Mouse (Mus musculus): Measurements from ENCODE around the gene Fmr1. TPM values are rescaled to one million over a fixed set of nuclear protein-coding genes. Genes with fewer than 3 reads are reported as not detected.
"Not testable (repeated sequence)": the region's sequence is repeated elsewhere in the genome, so short reads cannot be mapped to it uniquely, and the experiment has no call there.

The Fmr1 gene
- total RNA-seq (2021), result 10 to 100 TPM; 37.6 to 40.5 TPM
- polyA plus RNA-seq (2012; rRNA removed), result 1.0 and 4.7 TPM in 2 replicates
- long read RNA-seq, full-length matches to known transcripts, result 16 of 25 reads
- long read RNA-seq, partial matches to known transcripts, result 0 of 25 reads
- long read RNA-seq, other reads (novel, unspliced or antisense), result 9 of 25 reads

- peak; percentile 97 for DNase-seq
These were observed at the start of gene Fmr1 for GRCm38 (mm10) chrX:68678333-68678740. Gene Fmr1, plus strand, starts transcription at chrX:68678541.

- no peak for DNase-seq
These were observed 36.7 kb upstream of the Fmr1 start for GRCm38 (mm10) chrX:68641603-68642002.

GRCm38 (mm10) chrX:68645154-68645919, 33.0 kb upstream of the Fmr1 start:
- DNase-seq, result no peak

GRCm38 (mm10) chrX:68677508-68677907, 833 bp upstream of the Fmr1 start:
- no peak for DNase-seq

- peak; percentile 58 for DNase-seq
These were observed 610 bp downstream of the Fmr1 start for GRCm38 (mm10) chrX:68678815-68679486.

- DNase-seq, result no peak
These were observed 6.4 kb downstream of the Fmr1 start for GRCm38 (mm10) chrX:68684706-68685105.

GRCm38 (mm10) chrX:68691936-68692335, 13.6 kb downstream of the Fmr1 start:
- DNase-seq, result not testable (repeated sequence)

- DNase-seq, result no peak
These were observed 58.6 kb downstream of the Fmr1 start for GRCm38 (mm10) chrX:68736902-68737301.

- DNase-seq, result no peak
These were observed 61.7 kb downstream of the Fmr1 start for GRCm38 (mm10) chrX:68740088-68740487.

GRCm38 (mm10) chrX:68761606-68762005, 83.3 kb downstream of the Fmr1 start, which contains the start of gene Fmr1nb:
Gene Fmr1nb, plus strand, starts transcription at chrX:68761839.
- no peak for DNase-seq

Other genes starting within 250 kb of the Fmr1 start
- gene Fmr1nb, start 83.3 kb downstream of the Fmr1 start, total RNA-seq (2021), result 1 to 10 TPM in 1 of 2 experiments, not detected in 1; 2.1 TPM
- not detected in 2 replicates for gene Fmr1nb, start 83.3 kb downstream of the Fmr1 start, polyA plus RNA-seq (2012; rRNA removed)
- gene Gm14698, start 142.6 kb downstream of the Fmr1 start, total RNA-seq (2021), result 1 to 10 TPM in 1 of 2 experiments, under 1 TPM in 1; 0.55 to 2.1 TPM
- 0.03 TPM in 1 of 2 replicates, not detected in the other for gene Gm14698, start 142.6 kb downstream of the Fmr1 start, polyA plus RNA-seq (2012; rRNA removed)
- gene Gm6812, start 214.5 kb downstream of the Fmr1 start, total RNA-seq (2021), result not detected
- not detected in 2 replicates for gene Gm6812, start 214.5 kb downstream of the Fmr1 start, polyA plus RNA-seq (2012; rRNA removed)